Mouse (Mus musculus) bone marrow, adult 2 months (tissue): ENCODE measurements at regions not wholly inside any gene's neighbourhood (a gene's known extent, or its start where the extent isn't known, plus 50 kb on each side); places are given as distances from the start of the nearest gene placed in this dataset.

ENCODE experiments used
- H3K27ac ChIP-seq: fragments of 200-500 bp; 2 replicates; pipeline ENCODE4 v1.5.1; 2012; ENCODE audit warnings: low read depth, mild to moderate bottlenecking, control low read depth, inconsistent platforms, low read length; ENCODE audit not compliant: control insufficient read depth, poor library complexity, insufficient read depth
- H3K4me1 ChIP-seq: fragments of 200-500 bp; 2 replicates; pipeline ENCODE4 v1.6.1; 2011; ENCODE audit warnings: low read length; ENCODE audit not compliant: control insufficient read depth, insufficient read depth
- H3K4me3 ChIP-seq: fragments of 200-500 bp; replicated peaks from 2 replicates; pipeline ENCODE3; 2011; ENCODE audit warnings: mild to moderate bottlenecking, low read depth, low read length, control low read depth; ENCODE audit not compliant: control insufficient read depth
- CTCF ChIP-seq: fragments of 200-500 bp; IDR thresholded peaks from 2 replicates; pipeline ENCODE4 v1.5.1; 2011; ENCODE audit warnings: low read length, control low read depth; ENCODE audit not compliant: control insufficient read depth, insufficient read depth
- POLR2A ChIP-seq: fragments of 200-500 bp; IDR thresholded peaks from 2 replicates; pipeline ENCODE4 v1.6.1; 2011; ENCODE audit warnings: low read depth, mild to moderate bottlenecking, control low read depth, low read length, borderline replicate concordance; ENCODE audit not compliant: control insufficient read depth
- WGBS: fragments of 180-500 bp; shearing (Covaris S2); methylation state at CpG from one replicate; pipeline ENCODE4 v1.1.7; 2018; 5-methylcytosine and 5-hydroxymethylcytosine counted together

GRCm38 (mm10) chr2:139322509-139322908 is 171.2 kb upstream of the Sptlc3 start:
- TF ChIP-seq POLR2A (no peak), CTCF (no peak)
- no peak overlapping the region for H3K4me3 ChIP-seq
- no peak overlapping the region for H3K27ac ChIP-seq
- 71% methylated on average over 2 of the region's 2 CpGs for WGBS
- no peaks in the 10 kb centered on the region for H3K4me1 ChIP-seq

DNA sequence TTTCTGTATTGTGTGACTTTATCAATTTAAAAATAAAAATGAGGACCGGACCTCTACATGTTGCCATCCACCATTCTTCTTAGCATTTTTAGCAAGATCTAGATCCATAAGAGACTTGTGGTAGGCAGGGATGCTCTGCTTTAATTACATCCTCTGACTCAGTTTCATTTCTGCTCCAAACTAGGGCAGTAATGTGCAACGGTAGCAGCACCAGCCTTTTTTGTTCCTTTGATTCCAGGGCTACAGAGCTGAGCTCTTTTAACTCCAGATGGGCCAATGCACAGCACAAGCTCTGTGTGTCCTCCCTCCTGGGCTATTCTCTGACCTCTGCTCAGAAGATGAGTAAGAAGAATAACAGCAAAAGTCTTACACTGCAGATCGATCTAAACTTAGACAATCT is 168.2 kb upstream of the Sptlc3 start:
- WGBS, result 78% methylated on average over 3 of the region's 3 CpGs
- H3K27ac ChIP-seq, result no peak overlapping the region
- no peak for TF ChIP-seq POLR2A
- TF ChIP-seq CTCF, result no peak

DNA sequence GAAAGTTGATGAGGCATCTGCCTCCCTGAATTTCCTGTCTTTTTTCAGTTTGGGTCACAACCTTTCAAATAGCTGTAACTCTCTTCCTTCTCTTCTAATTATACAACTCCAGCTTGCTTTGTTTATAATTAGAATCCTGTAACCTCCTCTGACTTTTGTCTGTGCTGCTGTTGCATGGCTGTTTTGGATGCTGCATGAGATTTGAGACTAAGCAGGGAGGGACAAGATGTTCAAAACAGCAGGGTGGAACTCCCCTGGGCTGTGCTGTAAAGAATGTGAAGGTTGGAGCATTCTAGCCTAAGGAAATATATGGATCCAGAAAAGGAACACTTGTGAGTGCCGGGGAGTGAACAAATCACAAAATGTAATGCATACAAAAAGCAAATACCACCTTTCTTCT is 159.0 kb upstream of the Sptlc3 start:
- no peak for TF ChIP-seq CTCF
- TF ChIP-seq POLR2A, result no peak
- no peak overlapping the region for H3K4me3 ChIP-seq
- WGBS, result 60% methylated on average over 1 of the region's 1 CpGs

More for the DNA sequence above, 168.2 kb upstream of the Sptlc3 start:
- Histone ChIP-seq H3K4me3 (no peak overlapping the region), H3K4me1 (no peaks in the 10 kb centered on the region)

DNA sequence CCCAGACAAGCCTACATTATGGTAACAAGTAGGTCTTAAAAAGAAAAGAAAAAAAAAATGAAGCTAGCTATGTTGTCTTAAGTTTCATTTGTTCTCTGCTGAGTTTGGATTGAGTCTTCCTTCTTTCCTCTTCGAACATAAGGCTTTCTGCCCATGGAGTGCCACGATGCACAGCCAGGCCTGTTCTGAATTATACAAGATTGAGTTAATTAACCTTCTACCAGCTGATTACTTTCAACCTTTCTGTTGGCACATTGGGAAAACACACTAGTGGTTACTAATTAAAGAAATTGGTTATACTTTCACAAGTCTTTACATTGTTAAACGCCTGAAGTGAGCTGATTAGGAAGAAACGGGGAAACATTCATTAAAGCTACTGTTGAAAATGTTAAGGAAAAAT is 155.5 kb upstream of the Sptlc3 start:
- Histone ChIP-seq H3K4me3 (no peak overlapping the region), H3K27ac (no peak overlapping the region), H3K4me1 (no peaks in the 10 kb centered on the region)
- WGBS, result 73% methylated on average over 4 of the region's 4 CpGs
- no peak for TF ChIP-seq POLR2A

More for the DNA sequence above, 159.0 kb upstream of the Sptlc3 start:
- no peaks in the 10 kb centered on the region for H3K4me1 ChIP-seq
- H3K27ac ChIP-seq, result no peak overlapping the region

DNA sequence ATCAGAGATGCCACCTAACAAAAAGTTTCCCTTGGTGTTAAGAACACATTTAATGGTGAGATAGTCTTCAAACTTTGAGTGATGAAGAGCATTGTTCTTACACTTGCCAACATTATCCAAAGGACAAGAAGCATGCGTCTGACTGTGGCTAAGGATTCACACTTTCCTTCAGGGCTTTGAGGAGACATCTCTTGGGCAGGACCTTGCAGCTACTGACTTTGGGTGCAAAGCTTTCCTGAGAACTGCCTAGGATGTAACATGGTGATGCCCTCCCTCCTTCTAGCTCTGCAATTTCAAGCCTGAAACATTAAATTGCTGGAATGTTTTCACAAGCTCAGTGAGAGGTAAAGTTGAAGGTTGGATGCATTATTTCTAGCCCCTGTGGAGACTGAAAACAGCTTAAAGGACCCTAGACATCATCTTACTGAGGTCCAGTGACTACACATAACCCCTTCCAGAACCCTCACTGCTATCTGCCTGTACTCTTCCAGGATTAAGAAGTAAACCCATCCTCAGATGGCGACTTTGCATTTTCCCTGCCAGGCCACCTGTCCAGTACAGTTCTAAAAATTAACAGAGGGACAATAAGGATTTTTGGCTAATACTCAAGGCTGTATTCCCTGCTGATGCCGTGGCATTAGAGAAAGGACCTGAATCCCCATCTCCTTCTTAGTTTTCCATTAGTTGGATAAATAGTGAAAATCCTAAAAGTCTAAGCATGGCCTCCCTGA is 137.3 kb upstream of the Sptlc3 start:
- H3K4me1 ChIP-seq, result no peaks in the 10 kb centered on the region
- TF ChIP-seq CTCF, result no peak
- TF ChIP-seq POLR2A, result no peak
- WGBS, result 77% methylated on average over 3 of the region's 3 CpGs
- no peak overlapping the region for H3K27ac ChIP-seq
- H3K4me3 ChIP-seq, result no peak overlapping the region

- Histone ChIP-seq H3K4me3 (no peak overlapping the region), H3K27ac (no peak overlapping the region), H3K4me1 (no peaks in the 10 kb centered on the region)
- TF ChIP-seq POLR2A (no peak), CTCF (no peak)
- 70% methylated on average over 1 of the region's 1 CpGs for WGBS
Measured at GRCm38 (mm10) chr2:139362245-139362847, 131.4 kb upstream of the Sptlc3 start.

- TF ChIP-seq CTCF (no peak), POLR2A (no peak)
- Histone ChIP-seq H3K4me1 (no peaks in the 10 kb centered on the region), H3K27ac (no peak overlapping the region), H3K4me3 (no peak overlapping the region)
- 3% methylated on average over 1 of the region's 1 CpGs for WGBS
Measured at GRCm38 (mm10) chr2:139370070-139370469, 123.6 kb upstream of the Sptlc3 start.

GRCm38 (mm10) chr2:139380285-139380684 is 113.4 kb upstream of the Sptlc3 start:
- H3K4me1 ChIP-seq, result no peaks in the 10 kb centered on the region
- no peak overlapping the region for H3K27ac ChIP-seq
- TF ChIP-seq POLR2A, result no peak
- TF ChIP-seq CTCF, result no peak
- 72% methylated on average over 6 of the region's 6 CpGs for WGBS
- no peak overlapping the region for H3K4me3 ChIP-seq
